Mouse (Mus musculus) right cerebral cortex, postnatal 14 days (tissue): ENCODE measurements around the gene Cc2d2a.

Source experiments
- DNase-seq: peaks from one replicate; pipeline ENCODE4 v3.0.0; 2022

Gene Cc2d2a

DNA sequence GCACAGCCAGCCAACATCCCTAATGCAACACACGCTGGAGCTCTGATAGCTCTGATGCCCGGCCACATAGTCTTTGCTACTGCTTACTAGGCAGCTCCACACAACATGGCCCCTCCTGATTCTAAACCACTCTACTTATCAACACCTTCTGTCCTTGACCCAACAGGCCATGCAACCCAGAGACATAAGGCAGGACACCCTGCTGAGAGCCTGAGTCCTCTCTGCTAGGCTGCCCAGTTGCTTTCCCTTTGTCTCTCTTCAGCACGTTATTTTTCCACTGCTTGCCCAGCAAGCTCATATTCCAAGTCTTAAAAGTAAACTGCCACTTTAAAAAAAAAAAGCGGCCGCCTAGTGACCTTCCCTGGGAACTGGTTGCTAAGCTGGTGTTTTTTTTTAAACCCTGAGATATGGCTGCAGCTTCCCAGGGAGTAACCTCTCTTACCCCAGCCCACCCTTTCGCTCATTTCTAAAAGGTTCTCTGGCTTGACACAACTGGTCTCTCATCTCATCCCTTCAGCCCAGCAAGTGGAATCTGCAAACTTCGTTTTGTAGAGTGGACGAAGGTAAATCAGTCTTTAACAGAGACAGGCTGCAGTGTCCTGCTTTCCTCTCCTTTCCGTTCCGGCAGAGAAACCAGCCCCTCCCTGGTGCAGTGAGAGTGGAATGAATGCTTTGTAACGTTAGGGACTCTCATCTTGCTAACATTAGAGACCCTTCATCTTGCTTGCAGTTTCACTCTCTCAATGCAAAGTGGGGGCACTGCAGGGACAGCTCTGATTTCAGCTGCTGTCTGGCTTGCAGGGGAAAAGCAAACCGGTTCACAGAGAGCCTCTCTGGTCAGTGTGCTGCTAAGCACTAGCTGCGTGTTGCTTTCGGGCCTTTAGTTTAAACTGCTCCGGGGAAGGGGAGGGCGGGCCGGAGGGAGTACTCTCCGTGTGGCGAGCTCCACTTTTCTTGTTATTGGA, at the start of gene Cc2d2a:
Gene Cc2d2a (plus strand): TSS at position 350 of the 965 bp plus-strand sequence.
- DNase-seq: peak; percentile 15

DNA sequence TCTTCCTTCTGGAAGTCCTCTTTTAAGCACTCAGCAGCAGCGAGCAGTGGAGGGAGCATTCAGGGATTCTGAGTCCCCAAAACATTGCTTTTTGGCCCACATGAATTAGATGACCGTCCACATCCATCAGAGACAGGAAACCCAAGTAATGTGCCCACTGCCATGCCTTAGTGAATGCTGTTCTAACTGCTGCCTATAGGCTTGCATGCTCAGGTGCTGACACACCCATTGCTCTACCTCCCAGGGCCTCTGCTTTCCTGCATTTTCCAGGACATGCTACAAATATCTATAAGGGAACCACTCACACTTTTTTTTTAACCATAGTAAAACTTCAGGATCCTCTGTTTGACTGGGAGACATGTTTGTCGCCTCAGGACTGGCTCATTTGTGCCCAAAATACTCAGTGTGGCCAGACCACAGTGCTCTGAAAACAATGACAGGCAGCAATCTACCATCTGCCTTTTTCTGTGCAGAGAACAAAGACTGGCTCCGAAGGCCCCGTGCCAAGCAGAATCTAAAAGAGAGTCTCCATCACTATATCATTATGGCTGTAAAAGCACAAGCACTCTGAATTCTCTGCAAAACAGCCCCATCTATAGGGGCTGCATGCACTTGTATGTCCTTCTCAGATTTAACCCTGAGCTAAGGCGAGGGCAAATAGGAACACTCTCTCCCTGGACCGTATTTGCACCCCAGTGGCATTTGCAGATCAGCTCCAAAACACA, 40.4 kb upstream of the Cc2d2a start:
- DNase-seq: no peak

DNA sequence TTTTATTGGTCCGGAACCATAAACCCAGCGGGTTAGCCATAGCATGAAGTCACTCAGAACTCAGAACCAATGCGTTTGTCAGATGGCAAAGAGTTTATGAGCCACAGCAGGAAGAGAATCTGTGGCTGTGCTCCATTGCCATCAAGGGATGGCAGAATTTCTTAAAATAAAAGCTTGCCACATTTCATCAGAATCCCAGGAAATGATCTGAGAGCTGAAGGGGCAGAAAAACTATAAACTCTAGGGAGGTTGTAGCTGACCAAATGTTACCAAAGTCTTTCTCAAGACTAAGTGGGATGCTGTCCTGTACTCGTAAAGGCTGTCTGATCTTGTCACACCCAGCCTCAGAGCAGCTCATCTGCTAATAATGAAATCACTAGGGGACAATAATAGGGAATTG, 36.7 kb upstream of the Cc2d2a start:
- DNase-seq: no peak

DNA sequence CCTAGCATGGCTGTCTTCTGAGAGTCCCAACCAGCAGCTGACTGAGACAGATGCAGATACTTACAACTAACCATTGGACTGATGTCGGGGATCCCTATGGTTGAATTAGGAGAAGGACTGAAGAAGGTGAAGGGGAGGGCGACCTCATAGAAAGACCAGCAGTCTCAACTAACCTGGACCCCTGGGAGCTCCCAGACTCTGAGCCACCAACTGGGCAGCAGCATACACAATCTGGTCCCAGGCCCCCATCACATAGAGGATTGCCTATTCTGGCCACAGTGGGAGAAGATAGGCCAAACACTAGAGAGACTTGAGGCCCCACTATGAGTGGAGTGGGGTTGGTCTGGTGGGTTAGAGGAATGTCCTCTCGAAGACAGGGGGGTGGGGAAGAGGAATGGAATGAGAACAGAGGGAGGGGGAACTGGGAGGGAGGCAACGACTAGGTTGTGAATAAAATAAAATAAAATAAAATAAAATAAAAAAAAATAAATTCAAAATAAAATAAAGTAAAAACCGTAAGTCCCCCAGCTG, 28.0 kb upstream of the Cc2d2a start:
- no peak for DNase-seq

DNA sequence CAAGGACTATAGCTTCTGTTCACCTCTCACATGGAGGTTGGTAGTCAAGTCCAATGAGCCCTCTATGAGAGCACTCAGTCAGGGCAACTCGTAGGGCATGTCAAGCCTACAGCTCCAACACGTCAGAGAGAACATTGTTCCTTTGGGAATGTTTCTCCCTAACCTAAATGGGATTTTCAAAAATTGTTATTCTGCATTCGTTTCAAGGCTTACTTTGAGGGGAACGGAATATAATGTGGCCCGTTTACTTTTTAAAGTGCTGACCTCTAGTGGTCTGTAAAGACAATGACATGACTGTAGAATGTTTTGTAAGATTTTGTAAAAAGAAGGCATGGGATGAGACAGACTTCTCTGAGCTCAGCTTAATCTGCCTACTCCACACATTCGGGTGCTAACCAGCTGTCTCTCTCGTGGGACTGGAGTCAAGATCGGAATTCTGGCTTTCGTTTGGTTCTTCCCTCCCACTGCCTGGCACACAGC, 27.5 kb upstream of the Cc2d2a start:
- DNase-seq: peak; percentile 20

DNA sequence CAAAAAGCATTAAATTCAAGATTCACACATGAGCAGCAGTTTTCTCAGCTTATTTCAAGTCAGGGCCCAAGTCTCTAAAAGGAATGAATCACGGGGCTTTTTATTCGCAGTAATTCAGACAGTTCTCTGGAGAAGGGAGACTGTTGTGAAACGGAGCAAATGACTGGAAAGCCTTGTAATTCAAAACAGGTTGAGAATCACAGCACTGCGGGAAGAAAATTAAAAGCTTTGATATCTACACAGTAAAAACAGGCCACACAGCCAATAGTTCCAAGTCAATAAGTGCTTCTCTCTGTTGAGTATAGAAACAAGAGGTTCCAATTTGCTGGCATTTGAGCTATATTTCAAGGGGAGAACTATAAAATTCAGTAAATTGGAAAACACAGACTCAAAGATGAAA, 17.1 kb upstream of the Cc2d2a start:
- no peak for DNase-seq

DNA sequence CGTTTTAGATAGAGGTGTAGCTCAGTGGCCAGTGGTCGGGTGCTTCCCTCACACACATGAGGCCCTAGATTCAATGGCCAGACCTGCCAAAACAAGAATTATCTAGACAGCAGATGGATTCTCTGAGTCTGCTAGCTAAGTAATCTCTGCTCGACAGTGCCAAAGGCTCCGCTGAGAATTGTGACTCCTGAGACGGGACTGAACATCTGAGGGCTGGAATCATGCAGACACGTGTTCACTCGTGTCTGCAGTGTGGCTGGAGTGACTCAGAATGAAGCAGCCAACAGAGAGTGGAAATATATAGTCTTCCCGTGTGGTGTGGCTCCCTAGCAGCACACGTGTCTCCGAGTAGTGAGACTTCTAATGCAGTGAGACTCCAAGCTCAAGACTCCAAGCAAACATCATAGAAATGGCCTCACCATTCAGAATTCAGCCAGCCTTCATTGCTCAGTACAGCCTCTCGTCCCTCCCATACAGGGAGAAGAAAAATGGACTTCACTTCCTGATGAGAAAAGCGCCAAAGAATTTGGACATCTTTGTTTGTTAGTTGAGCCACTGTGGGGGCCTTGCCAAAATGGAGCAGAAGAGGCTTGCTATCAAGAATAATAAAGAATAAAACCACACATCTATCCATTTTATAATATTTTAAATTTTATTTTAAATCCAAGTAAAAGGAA, 14.9 kb upstream of the Cc2d2a start:
- DNase-seq: no peak

DNA sequence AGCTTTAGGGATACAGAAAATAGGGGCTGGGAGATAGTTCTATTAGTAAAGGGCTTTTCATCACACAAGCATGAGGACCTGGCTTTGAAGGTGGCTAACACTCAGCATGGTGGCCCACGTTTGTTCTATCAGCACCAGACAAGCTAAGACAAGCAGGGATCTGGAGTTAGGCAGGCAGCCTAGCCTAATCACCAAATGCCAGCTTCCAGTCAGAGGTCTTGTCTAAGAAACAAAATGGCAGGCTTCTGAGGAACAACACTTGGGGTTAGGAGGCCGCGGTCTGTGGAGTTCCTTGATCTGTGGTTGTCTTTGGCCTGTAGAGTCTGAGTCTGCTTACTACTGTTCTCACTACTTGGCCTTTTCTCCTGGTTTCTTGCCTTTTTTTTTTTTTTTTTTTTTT, 648 bp upstream of the Cc2d2a start:
- DNase-seq: no peak

DNA sequence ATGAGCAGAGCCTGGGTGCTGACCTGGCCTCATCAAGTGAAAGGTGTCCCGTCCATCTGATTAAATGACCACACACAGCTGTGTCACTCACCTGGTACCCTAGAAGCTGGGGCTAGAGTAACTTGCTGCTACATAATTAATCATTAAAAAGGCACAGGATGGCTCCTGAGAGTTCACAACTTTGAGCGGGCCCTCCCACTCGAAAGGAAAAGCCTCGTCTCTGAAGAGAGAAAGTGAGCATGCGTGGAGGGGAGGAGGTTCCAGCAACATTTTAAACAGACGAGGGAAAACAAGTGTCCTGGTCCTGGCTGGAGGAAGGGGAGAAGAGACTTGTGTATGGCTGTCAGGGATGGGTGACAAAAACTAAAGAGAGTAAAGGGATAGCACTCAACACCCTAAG, 1.4 kb downstream of the Cc2d2a start:
- no peak for DNase-seq

DNA sequence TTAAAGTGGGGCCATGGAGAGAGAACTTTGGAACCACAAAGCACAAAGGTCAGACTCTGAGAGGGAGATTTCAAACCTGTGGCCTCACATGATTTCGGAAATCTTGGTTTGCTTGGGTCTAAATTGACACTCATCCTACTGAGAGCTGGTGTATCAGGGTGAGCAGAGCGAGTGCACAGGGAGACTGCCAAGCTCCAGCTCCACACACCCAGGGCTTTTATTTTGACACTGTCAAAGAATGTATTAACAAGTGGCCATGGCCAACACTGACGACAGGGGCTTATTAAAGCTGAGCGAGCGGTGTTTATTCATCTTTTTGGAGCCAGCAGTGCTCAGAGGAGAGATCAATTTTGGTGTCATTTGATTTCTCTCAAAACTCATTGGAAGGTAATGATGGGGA, 3.0 kb downstream of the Cc2d2a start:
- no peak for DNase-seq

DNA sequence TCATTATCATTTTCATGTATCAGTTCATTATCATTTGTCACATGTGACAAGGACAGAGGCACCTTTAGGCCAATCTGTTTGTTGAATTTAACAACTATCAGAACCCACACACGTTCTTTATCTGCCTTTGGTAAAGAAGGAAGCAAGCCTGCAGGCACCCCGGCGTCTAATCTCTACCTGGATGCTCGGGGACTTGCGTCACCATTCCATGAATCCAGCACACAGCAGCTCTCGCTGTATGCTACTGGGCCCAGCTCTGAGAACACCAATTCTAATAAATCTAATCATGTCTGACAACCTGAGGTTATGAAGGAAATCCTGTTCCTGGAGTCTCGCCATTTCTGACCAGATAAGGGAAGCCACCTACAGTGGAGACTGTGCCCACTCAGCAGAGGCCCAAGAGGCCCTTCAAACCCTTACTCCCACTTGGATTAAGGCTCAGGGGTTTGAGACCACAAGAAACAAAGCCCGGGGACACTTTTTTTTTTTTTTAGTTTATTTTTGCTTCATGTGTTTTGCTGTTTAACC, 7.0 kb downstream of the Cc2d2a start:
- no peak for DNase-seq

DNA sequence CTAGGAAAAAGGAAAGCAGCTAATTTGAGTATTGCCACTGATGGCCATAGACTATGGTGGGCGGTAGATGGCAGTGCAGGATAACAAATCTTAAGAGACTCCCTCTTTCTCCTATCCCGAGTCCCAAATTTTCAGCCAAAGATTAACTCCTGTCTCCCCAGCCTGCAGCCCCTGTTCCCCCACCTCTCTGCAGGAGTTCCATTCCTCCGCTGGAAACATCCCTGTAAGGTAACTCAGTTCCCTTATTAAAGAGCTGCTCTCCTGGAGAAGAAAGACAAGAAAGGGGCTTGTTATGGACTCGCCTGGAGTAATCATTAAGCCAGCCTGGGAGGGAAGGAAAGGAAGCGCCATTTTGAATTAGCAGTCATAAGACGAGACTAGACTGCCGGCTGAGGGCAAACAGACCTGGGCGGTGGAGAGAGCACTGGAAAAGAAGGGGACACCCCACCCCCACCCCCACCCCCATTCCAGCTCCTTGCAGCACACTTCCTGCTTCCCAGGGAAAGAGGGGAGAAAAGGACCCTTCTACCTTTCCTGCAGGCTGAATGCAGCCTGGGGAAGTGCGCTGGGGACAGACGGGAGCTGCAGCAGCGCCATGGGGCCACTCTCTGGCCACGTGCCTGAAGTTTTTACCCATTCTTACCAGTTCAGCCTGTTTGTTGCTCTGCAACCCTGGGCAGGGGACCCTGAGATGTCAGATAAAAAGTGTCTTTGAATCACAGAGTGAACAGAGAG, 10.2 kb downstream of the Cc2d2a start:
- DNase-seq: peak; percentile 74

DNA sequence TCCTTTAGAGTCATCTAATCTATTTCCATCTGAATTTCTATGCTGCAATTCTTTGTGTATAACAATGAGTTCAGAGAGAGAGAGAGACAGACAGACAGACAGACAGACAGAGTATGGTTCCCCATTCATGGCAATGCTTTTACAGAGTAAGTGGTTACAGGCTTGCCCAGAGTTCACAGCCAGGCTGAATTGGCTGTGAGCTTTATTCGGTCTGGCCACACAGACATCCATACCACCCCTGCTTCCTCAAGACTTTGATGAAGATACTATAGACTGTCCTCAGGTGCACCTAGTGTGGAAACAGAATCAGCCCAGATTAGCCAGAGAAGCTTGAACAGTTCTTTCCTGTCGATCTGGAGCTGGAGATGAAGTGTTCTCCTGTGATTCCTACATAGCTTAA, 10.9 kb downstream of the Cc2d2a start:
- no peak for DNase-seq

DNA sequence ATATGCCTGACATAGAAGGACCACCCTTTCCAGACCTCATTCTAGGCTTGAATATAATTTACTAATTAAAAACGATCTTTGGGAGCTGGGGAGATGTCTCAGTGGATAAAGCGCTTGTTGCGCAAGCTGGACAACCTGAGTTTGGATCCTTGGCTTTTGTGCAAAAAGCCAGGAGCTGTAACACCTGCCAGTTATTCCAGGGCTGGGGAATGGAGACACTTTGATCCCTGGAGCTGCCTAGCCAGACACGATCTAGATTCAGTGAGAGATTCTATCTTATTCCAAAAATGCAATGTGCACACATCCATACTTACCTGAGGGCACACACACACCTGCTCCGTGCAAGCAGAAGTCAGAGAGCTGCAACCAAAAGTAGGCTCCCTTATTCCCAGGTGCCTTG, 23.3 kb downstream of the Cc2d2a start:
- DNase-seq: no peak

DNA sequence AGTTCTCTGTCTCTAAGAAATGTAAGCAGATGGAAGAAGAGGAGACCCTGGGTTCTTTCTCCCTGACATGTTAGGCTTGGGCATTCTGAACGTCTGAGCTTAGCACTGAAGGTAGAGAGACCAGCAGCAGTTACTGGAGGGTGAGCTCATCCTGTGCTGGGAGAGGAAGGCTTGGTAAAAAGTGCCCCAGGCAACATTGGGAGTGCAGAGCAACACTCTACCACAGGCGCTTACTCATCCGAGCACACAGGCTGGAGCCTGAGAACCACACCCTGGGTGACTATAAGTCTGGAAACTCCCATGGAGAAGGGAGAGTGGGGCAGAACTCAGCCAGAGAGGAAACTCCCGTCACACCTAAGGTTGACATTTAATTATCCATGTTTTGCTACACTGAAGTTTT, 30.3 kb downstream of the Cc2d2a start:
- no peak for DNase-seq

DNA sequence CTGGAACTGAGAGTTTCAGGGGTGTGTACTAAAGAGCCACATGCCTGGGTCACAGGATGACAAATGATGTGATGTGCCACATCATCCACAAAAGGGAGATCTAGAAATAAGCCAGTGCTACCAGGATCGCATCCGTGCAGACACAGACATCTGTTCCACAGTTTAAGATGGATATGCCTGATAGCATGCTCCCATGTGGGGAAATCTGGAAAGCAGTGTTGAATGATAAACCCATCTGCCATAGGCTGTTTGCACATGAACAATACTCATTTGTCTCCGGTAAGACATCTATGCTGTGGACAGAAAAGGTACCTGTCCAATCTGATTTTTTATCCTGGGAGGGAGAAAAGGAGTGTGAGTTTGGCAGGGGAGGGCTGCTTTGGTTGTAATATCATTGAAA, 35.0 kb downstream of the Cc2d2a start:
- no peak for DNase-seq

DNA sequence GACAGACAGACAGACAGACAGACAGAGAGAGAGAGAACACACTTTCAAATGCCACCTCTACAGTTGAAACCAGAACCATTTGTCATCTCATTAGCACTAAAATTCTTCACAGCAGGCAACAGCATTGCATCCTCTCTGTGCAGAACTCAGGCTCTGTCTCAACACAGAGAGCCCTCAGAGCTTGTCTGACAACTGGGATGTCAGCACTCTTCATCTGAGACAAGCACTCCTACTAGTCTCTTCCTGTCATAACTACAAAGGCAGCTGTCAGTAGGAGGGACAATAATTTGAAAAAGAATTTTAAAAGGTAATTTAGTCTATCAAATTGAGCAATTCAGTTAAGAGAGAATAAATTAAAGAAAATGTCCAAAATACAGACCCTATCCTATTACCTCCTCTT, 37.1 kb downstream of the Cc2d2a start:
- DNase-seq: no peak

DNA sequence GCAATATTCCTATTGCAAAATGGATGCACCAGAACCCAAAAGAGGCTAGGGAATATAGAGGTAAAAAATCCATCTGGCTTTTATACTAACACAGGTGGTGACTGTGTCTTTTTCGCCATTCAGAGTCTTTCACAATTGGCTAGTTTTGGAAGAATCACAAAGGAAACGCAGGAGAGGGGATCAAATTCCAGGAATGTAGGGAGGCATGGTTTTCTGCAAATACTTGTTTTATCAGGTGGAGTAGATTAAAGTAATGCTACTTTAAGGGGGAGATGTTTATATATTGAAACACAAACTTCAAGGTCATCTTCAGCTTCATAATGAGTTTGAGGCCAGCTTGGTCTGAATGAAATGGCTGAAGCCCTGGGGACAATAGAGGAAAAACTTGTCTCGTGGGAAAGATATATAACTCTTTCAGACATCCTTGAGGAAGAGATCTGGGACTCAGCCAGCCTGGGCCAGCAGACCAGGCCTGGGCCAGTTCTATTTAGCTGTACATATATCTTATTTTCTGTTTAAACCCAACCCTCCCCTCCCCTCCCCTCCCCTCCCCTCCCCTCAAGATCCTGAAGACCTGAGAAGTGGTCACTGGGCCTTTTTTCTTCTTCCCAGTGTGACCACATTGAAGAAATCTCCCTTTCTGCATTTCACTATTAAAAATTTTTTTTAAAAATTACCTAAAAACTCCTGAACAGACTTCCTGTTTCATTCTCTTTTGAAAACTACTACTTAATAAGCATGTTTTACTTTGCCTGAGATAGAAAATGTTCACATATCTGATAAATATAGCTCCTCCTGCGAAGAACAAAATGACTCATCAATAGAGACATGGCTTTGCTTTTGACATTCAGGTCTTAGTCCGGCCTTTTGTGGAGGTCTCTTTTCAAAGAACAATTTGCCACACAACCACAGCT, 59.6 kb downstream of the Cc2d2a start:
- no peak for DNase-seq

DNA sequence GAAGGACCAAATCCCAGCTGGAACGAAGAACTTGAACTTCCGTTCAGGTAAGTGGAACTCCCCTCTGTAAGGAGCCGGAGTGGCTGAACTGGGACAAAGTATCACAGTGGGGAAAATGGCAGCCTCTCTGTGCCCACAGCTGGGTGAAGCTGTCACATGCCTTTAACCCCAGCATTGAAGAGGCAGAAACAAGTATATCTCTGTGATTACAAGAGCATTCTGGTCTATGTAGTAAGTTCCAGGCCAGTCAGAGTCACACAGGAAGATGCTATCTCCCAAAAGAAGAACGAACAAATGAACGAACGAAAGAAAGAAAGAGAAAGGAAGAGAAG, 60.3 kb downstream of the Cc2d2a start:
- DNase-seq: no peak

DNA sequence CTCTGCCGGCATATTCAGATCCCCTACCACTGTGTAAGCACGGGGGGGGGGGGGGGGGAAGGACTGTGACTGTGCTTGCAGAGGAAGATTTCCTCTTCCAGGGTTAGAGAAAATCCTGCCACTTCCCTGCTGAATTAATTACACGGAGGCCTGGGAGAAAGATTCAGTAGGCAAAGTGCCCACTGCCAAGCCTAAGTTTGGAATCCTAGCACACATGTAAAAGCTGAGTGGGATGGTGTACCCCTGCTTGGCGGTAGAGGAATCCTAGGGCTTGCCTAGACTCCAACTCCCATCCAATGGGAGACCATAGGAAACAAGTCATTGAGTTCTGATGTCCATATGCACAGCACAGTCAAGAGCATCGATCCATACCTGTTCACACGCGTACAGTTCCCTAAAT, 61.7 kb downstream of the Cc2d2a start:
- DNase-seq: no peak
